Mouse (Mus musculus) cortical plate, adult 2 months (tissue): ENCODE data around the gene Fam83g.

Source experiments
- CTCF ChIP-seq: fragments of 200-500 bp; IDR thresholded peaks from 2 replicates; pipeline ENCODE4 v1.5.1; 2011; ENCODE audit warnings: mild to moderate bottlenecking, control low read depth, low read length; ENCODE audit not compliant: insufficient read depth; ENCODE audit errors: extremely low read depth
- POLR2A ChIP-seq: fragments of 200-500 bp; IDR thresholded peaks from 2 replicates; pipeline ENCODE4 v1.6.1; 2011; ENCODE audit warnings: mild to moderate bottlenecking, low read length, control low read depth; ENCODE audit not compliant: insufficient read depth; ENCODE audit errors: extremely low read depth

GRCm38 (mm10) chr11:61649626-61650025, 34.3 kb upstream of the Fam83g start:
- no peak for TF ChIP-seq CTCF
- no peak for TF ChIP-seq POLR2A
